Mouse (Mus musculus): ENCODE results near the gene Mphosph9. TPM values are rescaled to one million over a fixed set of nuclear protein-coding genes. Genes with fewer than 3 reads are reported as not detected.

Mphosph9 gene
- total and polyA plus RNA-seq, 2 experiments = 1.1 to 2.3 TPM

- H3K4me1 ChIP-seq (ENCODE audit: control insufficient read depth, insufficient read depth, low read length) = no peaks in the 10 kb centered on the region
- no peaks in the 10 kb centered on the region for H3K36me3 ChIP-seq (ENCODE audit: control insufficient read depth, insufficient read depth, low read length)
- no peak overlapping the region for H3K4me3 ChIP-seq (ENCODE audit: insufficient read depth, low read depth, low read length)
- DNase-seq (ENCODE audit: extremely low read depth, low read depth, low spot score) = no peak
- TF ChIP-seq POLR2A (IDR thresholded peaks at IDR 0.05; ENCODE audit: extremely low read depth, insufficient read depth, low read length) (no peak), CTCF (IDR thresholded peaks at IDR 0.05; ENCODE audit: low read depth, low read length) (no peak)
- WGBS = 96% methylated on average over 8 of the region's 8 CpGs
- no peaks in the 10 kb centered on the region for H3K27me3 ChIP-seq (ENCODE audit: control insufficient read depth, insufficient read depth, low read length)
- no peak overlapping the region for H3K27ac ChIP-seq (replicated peaks; ENCODE audit: insufficient read depth, low read depth, low read length)
- no peak overlapping the region for H3K9ac ChIP-seq (ENCODE audit: low read depth, low read length)
- H3K79me2 ChIP-seq (ENCODE audit: control insufficient read depth, insufficient read depth, low read length) = no peaks in the 10 kb centered on the region
These were observed 11.0 kb upstream of the Mphosph9 start for GRCm38 (mm10) chr5:124338791-124339190.

- Histone ChIP-seq H3K9ac (ENCODE audit: low read depth, low read length) (no peak overlapping the region), H3K36me3 (ENCODE audit: control insufficient read depth, insufficient read depth, low read length) (no peaks in the 10 kb centered on the region), H3K4me3 (ENCODE audit: insufficient read depth, low read depth, low read length) (no peak overlapping the region), H3K79me2 (ENCODE audit: control insufficient read depth, insufficient read depth, low read length) (no peaks in the 10 kb centered on the region), H3K27me3 (ENCODE audit: control insufficient read depth, insufficient read depth, low read length) (no peaks in the 10 kb centered on the region), H3K4me1 (ENCODE audit: control insufficient read depth, insufficient read depth, low read length) (no peaks in the 10 kb centered on the region), H3K27ac (replicated peaks; ENCODE audit: insufficient read depth, low read depth, low read length) (no peak overlapping the region)
- 80% methylated on average over 9 of the region's 9 CpGs for WGBS
- DNase-seq (ENCODE audit: extremely low read depth, low read depth, low spot score) = no peak
- TF ChIP-seq CTCF (IDR thresholded peaks at IDR 0.05; ENCODE audit: low read depth, low read length) (no peak), POLR2A (IDR thresholded peaks at IDR 0.05; ENCODE audit: extremely low read depth, insufficient read depth, low read length) (no peak)
These were observed 10.1 kb upstream of the Mphosph9 start for GRCm38 (mm10) chr5:124337909-124338308.

GRCm38 (mm10) chr5:124337103-124337502 lies 9.3 kb upstream of the Mphosph9 start:
- Histone ChIP-seq H3K36me3 (ENCODE audit: control insufficient read depth, insufficient read depth, low read length) (no peaks in the 10 kb centered on the region), H3K27ac (replicated peaks; ENCODE audit: insufficient read depth, low read depth, low read length) (no peak overlapping the region), H3K27me3 (ENCODE audit: control insufficient read depth, insufficient read depth, low read length) (no peaks in the 10 kb centered on the region), H3K79me2 (ENCODE audit: control insufficient read depth, insufficient read depth, low read length) (no peaks in the 10 kb centered on the region), H3K4me3 (ENCODE audit: insufficient read depth, low read depth, low read length) (no peak overlapping the region), H3K4me1 (ENCODE audit: control insufficient read depth, insufficient read depth, low read length) (no peaks in the 10 kb centered on the region), H3K9ac (ENCODE audit: low read depth, low read length) (no peak overlapping the region)
- TF ChIP-seq POLR2A (IDR thresholded peaks at IDR 0.05; ENCODE audit: extremely low read depth, insufficient read depth, low read length) = no peak
- no peak for TF ChIP-seq CTCF (IDR thresholded peaks at IDR 0.05; ENCODE audit: low read depth, low read length)
- no peak for DNase-seq (ENCODE audit: extremely low read depth, low read depth, low spot score)
- 93% methylated on average over 9 of the region's 9 CpGs for WGBS

- Histone ChIP-seq H3K4me3 (ENCODE audit: insufficient read depth, low read depth, low read length) (no peak overlapping the region), H3K9ac (ENCODE audit: low read depth, low read length) (no peak overlapping the region), H3K36me3 (ENCODE audit: control insufficient read depth, insufficient read depth, low read length) (no peaks in the 10 kb centered on the region), H3K79me2 (ENCODE audit: control insufficient read depth, insufficient read depth, low read length) (no peaks in the 10 kb centered on the region), H3K4me1 (ENCODE audit: control insufficient read depth, insufficient read depth, low read length) (no peaks in the 10 kb centered on the region), H3K27ac (replicated peaks; ENCODE audit: insufficient read depth, low read depth, low read length) (no peak overlapping the region), H3K27me3 (ENCODE audit: control insufficient read depth, insufficient read depth, low read length) (no peaks in the 10 kb centered on the region)
- no peak for TF ChIP-seq CTCF (IDR thresholded peaks at IDR 0.05; ENCODE audit: low read depth, low read length)
- no peak for TF ChIP-seq POLR2A (IDR thresholded peaks at IDR 0.05; ENCODE audit: extremely low read depth, insufficient read depth, low read length)
- DNase-seq (ENCODE audit: extremely low read depth, low read depth, low spot score) = no peak
- WGBS = 69% methylated on average over 6 of the region's 6 CpGs
These were observed 6.6 kb upstream of the Mphosph9 start for GRCm38 (mm10) chr5:124334392-124334791.

- Histone ChIP-seq H3K4me1 (ENCODE audit: control insufficient read depth, insufficient read depth, low read length) (peaks cover 6% of the 10 kb centered on the region), H3K9ac (ENCODE audit: low read depth, low read length) (no peak overlapping the region), H3K27me3 (ENCODE audit: control insufficient read depth, insufficient read depth, low read length) (no peaks in the 10 kb centered on the region), H3K27ac (replicated peaks; ENCODE audit: insufficient read depth, low read depth, low read length) (no peak overlapping the region), H3K79me2 (ENCODE audit: control insufficient read depth, insufficient read depth, low read length) (no peaks in the 10 kb centered on the region; the same call in 1 of the 2 replicates), H3K4me3 (ENCODE audit: insufficient read depth, low read depth, low read length) (no peak overlapping the region), H3K36me3 (ENCODE audit: control insufficient read depth, insufficient read depth, low read length) (no peaks in the 10 kb centered on the region)
- no peak for TF ChIP-seq POLR2A (IDR thresholded peaks at IDR 0.05; ENCODE audit: extremely low read depth, insufficient read depth, low read length)
- TF ChIP-seq CTCF (IDR thresholded peaks at IDR 0.05; ENCODE audit: low read depth, low read length) = no peak
- no peak for DNase-seq (ENCODE audit: extremely low read depth, low read depth, low spot score)
- WGBS = 94% methylated on average over 6 of the region's 6 CpGs
These were observed 2.3 kb upstream of the Mphosph9 start for GRCm38 (mm10) chr5:124330086-124330485.

- TF ChIP-seq CTCF (IDR thresholded peaks at IDR 0.05; ENCODE audit: low read depth, low read length) = no peak
- TF ChIP-seq POLR2A (IDR thresholded peaks at IDR 0.05; ENCODE audit: extremely low read depth, insufficient read depth, low read length) = no peak
- 9% methylated on average over 8 of the region's 8 CpGs for WGBS
- no peaks in the 10 kb centered on the region for H3K27me3 ChIP-seq (ENCODE audit: control insufficient read depth, insufficient read depth, low read length)
- no peaks in the 10 kb centered on the region; the same call in 1 of the 2 replicates for H3K79me2 ChIP-seq (ENCODE audit: control insufficient read depth, insufficient read depth, low read length)
- peaks cover 6% of the 10 kb centered on the region for H3K4me1 ChIP-seq (ENCODE audit: control insufficient read depth, insufficient read depth, low read length)
- H3K9ac ChIP-seq (ENCODE audit: low read depth, low read length) = peak overlapping the region; percentile 22; the same call in 1 of the 2 replicates
- H3K27ac ChIP-seq (replicated peaks; ENCODE audit: insufficient read depth, low read depth, low read length) = no peak overlapping the region
- H3K36me3 ChIP-seq (ENCODE audit: control insufficient read depth, insufficient read depth, low read length) = no peaks in the 10 kb centered on the region
- no peak for DNase-seq (ENCODE audit: extremely low read depth, low read depth, low spot score)
- no peak overlapping the region for H3K4me3 ChIP-seq (ENCODE audit: insufficient read depth, low read depth, low read length)
These were observed 943 bp downstream of the Mphosph9 start for GRCm38 (mm10) chr5:124326829-124327228.

All from liver, adult 2 months (tissue).